Mouse (Mus musculus) right cerebral cortex, postnatal 25 days (tissue): ENCODE data around the gene Sec24d.
"Not testable (repeated sequence)": the region's sequence is repeated elsewhere in the genome, so short reads cannot be mapped to it uniquely, and the experiment has no call there.

Source experiments
- DNase-seq: peaks from one replicate; pipeline ENCODE4 v3.0.0; 2022

Sec24d gene

GRCm38 (mm10) chr3:123343690-123344089 lies 76.4 kb downstream of the Sec24d start:
- DNase-seq: no peak

- no peak for DNase-seq
These were observed 81.0 kb downstream of the Sec24d start for GRCm38 (mm10) chr3:123348080-123348802.

GRCm38 (mm10) chr3:123350602-123351001 lies 83.3 kb downstream of the Sec24d start:
- no peak for DNase-seq

GRCm38 (mm10) chr3:123351519-123351918 lies 84.3 kb downstream of the Sec24d start:
- no peak for DNase-seq

GRCm38 (mm10) chr3:123353183-123353582 lies 85.9 kb downstream of the Sec24d start:
- no peak for DNase-seq

- DNase-seq: no peak
These were observed 86.4 kb downstream of the Sec24d start for GRCm38 (mm10) chr3:123353661-123354060.

GRCm38 (mm10) chr3:123354388-123354787 lies 87.1 kb downstream of the Sec24d start:
- DNase-seq: no peak

GRCm38 (mm10) chr3:123356377-123356991 lies 89.2 kb downstream of the Sec24d start:
- DNase-seq: no peak

- not testable (repeated sequence) for DNase-seq
These were observed 99.6 kb downstream of the Sec24d start for GRCm38 (mm10) chr3:123366820-123367219.

GRCm38 (mm10) chr3:123369161-123369560 lies 101.9 kb downstream of the Sec24d start:
- DNase-seq: no peak

- no peak for DNase-seq
These were observed 103.7 kb downstream of the Sec24d start for GRCm38 (mm10) chr3:123370927-123371326.

- peak; percentile 45 for DNase-seq
These were observed 104.7 kb downstream of the Sec24d start for GRCm38 (mm10) chr3:123371766-123372535.

- no peak for DNase-seq
These were observed 109.3 kb downstream of the Sec24d start for GRCm38 (mm10) chr3:123376562-123376961.

- no peak for DNase-seq
These were observed 117.2 kb downstream of the Sec24d start for GRCm38 (mm10) chr3:123384435-123384834.

- DNase-seq: no peak
These were observed 117.8 kb downstream of the Sec24d start for GRCm38 (mm10) chr3:123385118-123385485.

GRCm38 (mm10) chr3:123385486-123386156 lies 118.4 kb downstream of the Sec24d start, which contains the start of gene Mettl14:
Gene Mettl14 (minus strand): TSS chr3:123386108.
- DNase-seq: peak; percentile 94

- DNase-seq: not testable (repeated sequence)
These were observed 119.0 kb downstream of the Sec24d start for GRCm38 (mm10) chr3:123386157-123386780.

- DNase-seq: no peak
These were observed 123.9 kb downstream of the Sec24d start for GRCm38 (mm10) chr3:123391180-123391579.

- no peak for DNase-seq
These were observed 128.4 kb downstream of the Sec24d start for GRCm38 (mm10) chr3:123395611-123396010.

- DNase-seq: no peak
These were observed 130.6 kb downstream of the Sec24d start for GRCm38 (mm10) chr3:123397562-123398481.

- DNase-seq: no peak
These were observed 137.7 kb downstream of the Sec24d start for GRCm38 (mm10) chr3:123404945-123405344.
